Mouse (Mus musculus) stomach, postnatal 0 days (tissue): ENCODE measurements at regions not wholly inside any gene's neighbourhood (a gene's known extent, or its start where the extent isn't known, plus 50 kb on each side); places are given as distances from the start of the nearest gene placed in this dataset.
"Not testable (repeated sequence)": the region's sequence is repeated elsewhere in the genome, so short reads cannot be mapped to it uniquely, and the experiment has no call there.

Experiments
- ATAC-seq: fragments of 200-750 bp; cut with Nextera tagmentation; 2 replicates; pipeline ENCODE4 v1.8.0; 2017; ENCODE audit not compliant: low FRiP score, low TSS enrichment
- DNase-seq: peaks from one replicate; pipeline ENCODE4 v3.0.0-alpha.2; 2016; ENCODE audit warnings: low spot score
- H3K27ac ChIP-seq: fragments of 300-500 bp; sonication (generic); replicated peaks from 2 replicates; pipeline ENCODE4 v1.5.1; 2014; ENCODE audit warnings: mild to moderate bottlenecking, control low read depth
- H3K27me3 ChIP-seq: fragments of 300-500 bp; sonication (generic); 2 replicates; pipeline ENCODE4 v1.6.1; 2014; ENCODE audit warnings: low read length; ENCODE audit not compliant: control insufficient read depth, insufficient read depth
- H3K36me3 ChIP-seq: fragments of 300-500 bp; sonication (generic); 2 replicates; pipeline ENCODE4 v1.6.1; 2014; ENCODE audit warnings: low read length, mixed read lengths; ENCODE audit not compliant: control insufficient read depth, insufficient read depth
- H3K4me1 ChIP-seq: fragments of 300-500 bp; sonication (generic); replicated peaks from 2 replicates; pipeline ENCODE4 v1.6.1; 2014; ENCODE audit warnings: antibody characterized with exemption; ENCODE audit not compliant: control insufficient read depth, insufficient read depth
- H3K4me2 ChIP-seq: fragments of 300-500 bp; sonication (generic); replicated peaks from 2 replicates; pipeline ENCODE4 v1.6.1; 2014; ENCODE audit warnings: low read depth, mild to moderate bottlenecking, control low read depth, moderate library complexity
- H3K4me3 ChIP-seq: fragments of 300-500 bp; sonication (generic); 2 replicates; pipeline ENCODE4 v1.5.1; 2014; ENCODE audit warnings: low read depth, low read length, control low read depth
- H3K9ac ChIP-seq: fragments of 300-500 bp; sonication (generic); 2 replicates; pipeline ENCODE4 v1.6.1; 2014; ENCODE audit warnings: mild to moderate bottlenecking, low read length, control low read depth, mixed read lengths
- H3K9me3 ChIP-seq: fragments of 300-500 bp; sonication (generic); 2 replicates; pipeline ENCODE4 v1.6.1; 2016; ENCODE audit warnings: low read length; ENCODE audit not compliant: control insufficient read depth
- CTCF ChIP-seq: IDR thresholded peaks from 2 replicates; pipeline ENCODE4 v1.5.1; 2016; ENCODE audit warnings: antibody characterized with exemption, low read depth, mild to moderate bottlenecking, moderate library complexity
- EP300 ChIP-seq: optimal IDR thresholded peaks from 2 replicates; pipeline ENCODE3; 2016; ENCODE audit warnings: antibody characterized with exemption
- WGBS: fragments of 180-500 bp; shearing (Covaris S2); extraction: QIAGEN DNeasy Blood & Tissue Kit; methylation state at CpG from one replicate; pipeline ENCODE4 v1.1.7; 2014; 5-methylcytosine and 5-hydroxymethylcytosine counted together

DNA sequence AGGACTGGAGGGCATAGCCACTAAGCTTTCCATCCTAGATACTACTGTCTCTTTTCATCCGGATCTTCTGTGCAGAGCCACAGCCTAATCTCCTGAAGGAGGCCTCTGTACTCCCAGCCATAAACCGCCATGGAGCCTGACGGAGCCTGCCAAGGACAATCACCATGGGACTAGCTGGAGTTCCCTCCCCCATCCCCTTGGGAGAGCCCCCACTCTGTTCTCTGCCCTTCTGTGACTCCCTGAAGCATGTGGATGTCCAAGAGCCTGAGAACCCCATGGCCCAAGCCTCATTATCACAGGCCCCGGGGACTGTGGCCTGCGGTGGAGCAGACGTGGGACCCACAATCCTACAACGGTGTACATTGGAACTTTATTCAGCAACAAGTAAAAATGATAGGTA is 151.5 kb upstream of the Ddhd1 start:
- no peak overlapping the region for H3K4me2 ChIP-seq
- DNase-seq (no peak), ATAC-seq (no peak)
- no peak overlapping the region for H3K27ac ChIP-seq
- no peaks in the 10 kb centered on the region for H3K9me3 ChIP-seq
- H3K36me3 ChIP-seq, result no peaks in the 10 kb centered on the region
- no peak for TF ChIP-seq EP300
- no peak for TF ChIP-seq CTCF
- no peaks in the 10 kb centered on the region for H3K27me3 ChIP-seq
- H3K4me3 ChIP-seq, result no peak overlapping the region
- H3K4me1 ChIP-seq, result no peaks in the 10 kb centered on the region
- no peak overlapping the region for H3K9ac ChIP-seq
- 92% methylated on average over 7 of the region's 7 CpGs for WGBS

DNA sequence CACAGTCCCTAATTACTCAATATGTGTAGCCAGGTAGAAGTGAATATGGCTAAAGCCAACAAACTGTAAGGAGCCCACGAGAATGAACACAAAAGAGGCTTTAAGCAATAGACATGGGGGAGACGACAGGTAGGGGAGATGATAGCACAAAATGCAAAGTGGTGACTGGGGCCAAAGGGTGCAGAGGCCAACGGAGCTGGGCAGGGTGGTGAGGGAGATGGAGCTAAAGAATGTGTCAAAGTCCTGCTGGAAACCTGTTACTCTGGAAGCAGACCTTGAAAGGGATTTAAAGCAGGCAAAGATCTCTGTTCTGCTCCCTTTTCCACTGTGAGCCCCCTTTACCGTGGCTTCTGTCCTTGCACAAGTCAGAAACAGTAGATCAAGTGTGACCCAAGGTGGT is 152.2 kb upstream of the Ddhd1 start:
- TF ChIP-seq EP300 (no peak), CTCF (no peak)
- WGBS, result 67% methylated on average over 4 of the region's 4 CpGs
- no peak overlapping the region for H3K9ac ChIP-seq
- H3K9me3 ChIP-seq, result no peaks in the 10 kb centered on the region
- DNase-seq, result no peak
- no peak for ATAC-seq
- no peak overlapping the region for H3K27ac ChIP-seq
- no peak overlapping the region for H3K4me2 ChIP-seq
- no peaks in the 10 kb centered on the region for H3K36me3 ChIP-seq
- H3K27me3 ChIP-seq, result no peaks in the 10 kb centered on the region
- H3K4me3 ChIP-seq, result no peak overlapping the region
- H3K4me1 ChIP-seq, result no peaks in the 10 kb centered on the region

DNA sequence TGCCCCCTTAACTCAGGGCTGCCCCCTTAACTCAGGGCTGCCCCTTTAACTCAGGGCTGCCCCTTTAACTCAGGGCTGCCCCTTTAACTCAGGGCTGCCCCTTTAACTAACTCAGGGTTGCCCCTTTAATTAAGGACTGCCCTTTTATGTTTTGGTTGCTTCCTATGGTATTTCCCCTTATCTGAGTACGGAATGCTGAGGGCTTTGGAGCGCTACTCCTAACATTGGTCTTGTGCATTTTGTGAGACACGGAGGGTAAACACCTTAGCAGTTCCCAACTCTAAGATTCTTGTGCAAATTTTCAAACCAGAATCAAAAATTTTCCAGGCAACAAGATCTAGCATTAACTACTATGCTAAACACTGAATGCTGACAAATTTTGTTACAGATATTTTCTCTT is 152.7 kb upstream of the Ddhd1 start:
- 47% methylated on average over 3 of the region's 3 CpGs for WGBS
- DNase-seq, result no peak
- H3K4me1 ChIP-seq, result no peaks in the 10 kb centered on the region

DNA sequence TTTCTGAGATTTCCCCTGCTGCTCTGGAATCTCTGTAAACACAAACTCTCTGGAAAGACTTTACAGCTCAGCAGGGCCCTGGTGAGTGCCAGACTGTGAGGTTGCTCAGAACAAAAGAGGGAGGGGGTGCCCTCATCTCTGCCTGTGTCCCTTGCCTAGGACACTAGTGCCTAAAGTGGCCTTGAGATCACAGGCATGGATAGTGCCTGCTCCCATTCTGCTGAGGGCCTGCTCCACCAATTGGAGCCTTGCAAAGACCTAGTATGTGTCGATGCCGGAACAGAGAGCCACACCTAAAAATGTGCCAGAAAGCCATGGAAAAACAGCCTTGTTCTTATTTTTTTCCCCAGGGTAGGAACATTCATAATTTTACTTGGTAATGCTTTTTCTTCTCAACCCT is 157.7 kb upstream of the Ddhd1 start:
- WGBS, result 86% methylated on average over 2 of the region's 2 CpGs
- TF ChIP-seq EP300 (no peak), CTCF (no peak)
- Histone ChIP-seq H3K4me2 (no peak overlapping the region), H3K4me1 (no peaks in the 10 kb centered on the region), H3K9me3 (no peaks in the 10 kb centered on the region), H3K27me3 (no peaks in the 10 kb centered on the region), H3K4me3 (no peak overlapping the region), H3K27ac (no peak overlapping the region), H3K9ac (no peak overlapping the region), H3K36me3 (no peaks in the 10 kb centered on the region)
- no peak for DNase-seq
- no peak for ATAC-seq

More for the DNA sequence above, 152.7 kb upstream of the Ddhd1 start:
- TF ChIP-seq CTCF, result no peak
- no peak for TF ChIP-seq EP300
- Histone ChIP-seq H3K9ac (no peak overlapping the region), H3K27me3 (no peaks in the 10 kb centered on the region), H3K4me2 (no peak overlapping the region), H3K36me3 (no peaks in the 10 kb centered on the region), H3K27ac (no peak overlapping the region), H3K9me3 (no peaks in the 10 kb centered on the region), H3K4me3 (no peak overlapping the region)
- ATAC-seq, result no peak

DNA sequence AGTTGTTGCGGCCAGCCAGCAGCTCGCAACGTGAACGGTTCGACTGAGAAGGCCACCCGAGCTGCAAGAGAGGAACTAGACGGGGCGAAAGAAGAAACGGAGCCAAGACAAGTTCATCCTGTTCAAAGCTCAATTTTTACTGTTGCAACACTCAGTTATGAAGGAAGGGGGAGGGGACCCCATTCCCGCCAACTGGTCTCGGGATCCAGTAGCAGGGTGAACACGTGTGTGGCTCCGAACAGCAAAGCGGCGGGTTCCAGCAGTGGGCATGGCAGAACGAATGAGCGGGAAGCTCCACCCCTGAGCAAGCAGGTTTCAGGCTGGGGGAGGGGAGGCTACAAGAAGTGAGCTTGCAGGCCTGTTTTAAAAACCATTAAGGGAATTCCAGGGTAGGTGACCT is 158.7 kb upstream of the Ddhd1 start:
- H3K9me3 ChIP-seq, H3K4me3 ChIP-seq, H3K9ac ChIP-seq, H3K36me3 ChIP-seq, DNase-seq, H3K27ac ChIP-seq, H3K4me2 ChIP-seq, H3K4me1 ChIP-seq, ATAC-seq, H3K27me3 ChIP-seq: not testable (repeated sequence)
- WGBS, result 85% methylated on average over 17 of the region's 17 CpGs

DNA sequence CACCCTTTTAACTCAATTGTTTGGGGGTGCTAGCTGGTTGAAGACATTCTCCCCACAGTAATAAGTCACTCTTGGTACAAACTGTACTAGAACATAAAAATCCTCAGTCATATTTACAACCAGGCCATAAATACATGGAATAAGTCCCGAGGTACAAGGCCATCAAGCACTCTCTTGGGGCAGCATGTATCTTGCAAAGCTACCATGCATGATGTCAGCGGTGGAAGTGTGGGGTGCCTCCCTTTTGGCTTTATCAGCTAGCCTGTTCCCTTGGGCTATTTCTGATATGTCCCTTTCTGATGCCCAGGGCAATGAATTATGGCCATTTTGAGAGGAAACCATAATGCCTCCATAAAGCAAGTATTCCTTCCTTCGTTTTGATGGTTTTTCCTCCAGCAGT is 159.8 kb upstream of the Ddhd1 start:
- TF ChIP-seq CTCF (no peak), EP300 (no peak)

More for the DNA sequence above, 159.8 kb upstream of the Ddhd1 start:
- Histone ChIP-seq H3K4me3 (no peak overlapping the region), H3K4me1 (no peaks in the 10 kb centered on the region), H3K9me3 (no peaks in the 10 kb centered on the region), H3K36me3 (no peaks in the 10 kb centered on the region), H3K9ac (no peak overlapping the region), H3K27ac (no peak overlapping the region), H3K4me2 (no peak overlapping the region), H3K27me3 (no peaks in the 10 kb centered on the region)
- no peak for ATAC-seq
- DNase-seq, result no peak
- 89% methylated on average over 3 of the region's 3 CpGs for WGBS
